Mouse (Mus musculus) heart, embryonic 12.5 days (tissue): Measurements from ENCODE around the gene Tmem26. TPM values are rescaled to one million over a fixed set of nuclear protein-coding genes. Genes with fewer than 3 reads are reported as not detected.

Source experiments
- ATAC-seq: fragments of 200-750 bp; cut with Nextera tagmentation; 2 replicates; pipeline ENCODE4 v1.8.0; 2017; ENCODE audit warnings: moderate TSS enrichment, moderate library complexity; ENCODE audit not compliant: insufficient number of reproducible peaks, low FRiP score
- H3K27ac ChIP-seq: fragments of 300-500 bp; sonication (generic); 2 replicates; pipeline ENCODE4 v1.5.1; 2016; ENCODE audit warnings: mild to moderate bottlenecking, moderate library complexity; ENCODE audit not compliant: poor library complexity, severe bottlenecking
- H3K27me3 ChIP-seq: fragments of 300-500 bp; sonication (generic); replicated peaks from 2 replicates; pipeline ENCODE4 v1.6.1; 2016; ENCODE audit warnings: mild to moderate bottlenecking, moderate library complexity
- H3K36me3 ChIP-seq: fragments of 300-500 bp; sonication (generic); 2 replicates; pipeline ENCODE4 v1.6.1; 2016; ENCODE audit warnings: mild to moderate bottlenecking, moderate library complexity
- H3K4me1 ChIP-seq: fragments of 300-500 bp; sonication (generic); replicated peaks from 2 replicates; pipeline ENCODE4 v1.6.1; 2016; ENCODE audit warnings: mild to moderate bottlenecking
- H3K4me2 ChIP-seq: fragments of 300-500 bp; sonication (generic); 2 replicates; pipeline ENCODE4 v1.6.1; 2016; ENCODE audit warnings: mild to moderate bottlenecking, moderate library complexity
- H3K4me3 ChIP-seq: fragments of 300-500 bp; sonication (generic); 2 replicates; pipeline ENCODE4 v1.5.1; 2016; ENCODE audit warnings: mild to moderate bottlenecking
- H3K9ac ChIP-seq: fragments of 300-500 bp; sonication (generic); 2 replicates; pipeline ENCODE4 v1.6.1; 2016; ENCODE audit warnings: mild to moderate bottlenecking, moderate library complexity
- H3K9me3 ChIP-seq: fragments of 300-500 bp; sonication (generic); replicated peaks from 2 replicates; pipeline ENCODE4 v1.6.1; 2016; ENCODE audit warnings: mild to moderate bottlenecking, moderate library complexity
- WGBS: fragments of 180-500 bp; shearing (Covaris S2); methylation state at CpG from one replicate; pipeline ENCODE4 v1.1.7; 2016; 5-methylcytosine and 5-hydroxymethylcytosine counted together
- polyA plus RNA-seq: library from polyadenylated mRNA; unstranded; fragments of >200 nt; fragmentation: Nextera tagmentation; extraction: Ambion mirVana; gene quantifications from 2 replicates; pipeline ENCODE4 v1.2.1, GENCODE M21; 2016

Tmem26 gene
- polyA plus RNA-seq, 1 experiment from 2014 or later: 6.3 TPM

GRCm38 (mm10) chr10:68810958-68811357 lies 87.5 kb downstream of the Tmem26 start:
- Histone ChIP-seq H3K27ac (no peak overlapping the region), H3K4me1 (no peaks in the 10 kb centered on the region), H3K9ac (no peak overlapping the region), H3K9me3 (0 out of 2 replicates have a peak, but pooled peaks cover 3% of the 10 kb centered on the region), H3K4me3 (no peak overlapping the region), H3K4me2 (no peak overlapping the region), H3K27me3 (no peaks in the 10 kb centered on the region), H3K36me3 (no peaks in the 10 kb centered on the region)
- ATAC-seq: no peak
- WGBS: 81% methylated on average over 5 of the region's 5 CpGs

- Histone ChIP-seq H3K27me3 (no peaks in the 10 kb centered on the region), H3K36me3 (no peaks in the 10 kb centered on the region), H3K9me3 (0 out of 2 replicates have a peak, but pooled peaks cover 3% of the 10 kb centered on the region), H3K4me3 (no peak overlapping the region), H3K9ac (no peak overlapping the region), H3K4me1 (no peaks in the 10 kb centered on the region), H3K27ac (no peak overlapping the region), H3K4me2 (no peak overlapping the region)
- no peak for ATAC-seq
- 87% methylated on average over 12 of the region's 12 CpGs for WGBS
Measured at GRCm38 (mm10) chr10:68812699-68813098, 89.3 kb downstream of the Tmem26 start.

- H3K27ac ChIP-seq: no peak overlapping the region
- H3K4me3 ChIP-seq: no peak overlapping the region
- no peaks in the 10 kb centered on the region for H3K36me3 ChIP-seq
- no peaks in the 10 kb centered on the region for H3K9me3 ChIP-seq
- no peak for ATAC-seq
- H3K4me1 ChIP-seq: no peaks in the 10 kb centered on the region
- H3K4me2 ChIP-seq: no peak overlapping the region
- 80% methylated on average over 4 of the region's 4 CpGs for WGBS
- no peaks in the 10 kb centered on the region for H3K27me3 ChIP-seq
- H3K9ac ChIP-seq: no peak overlapping the region
Measured at GRCm38 (mm10) chr10:68817281-68817680, 93.8 kb downstream of the Tmem26 start.

- no peaks in the 10 kb centered on the region for H3K36me3 ChIP-seq
- 80% methylated on average over 10 of the region's 10 CpGs for WGBS
- H3K4me1 ChIP-seq: no peaks in the 10 kb centered on the region
- no peak overlapping the region for H3K4me3 ChIP-seq
- ATAC-seq: no peak
- no peaks in the 10 kb centered on the region for H3K9me3 ChIP-seq
- H3K4me2 ChIP-seq: no peak overlapping the region
- H3K27me3 ChIP-seq: no peaks in the 10 kb centered on the region
- H3K9ac ChIP-seq: no peak overlapping the region
- no peak overlapping the region for H3K27ac ChIP-seq
Measured at GRCm38 (mm10) chr10:68818065-68818759, 94.8 kb downstream of the Tmem26 start.

GRCm38 (mm10) chr10:68824519-68824918 lies 101.1 kb downstream of the Tmem26 start:
- Histone ChIP-seq H3K4me2 (no peak overlapping the region), H3K4me1 (no peaks in the 10 kb centered on the region), H3K36me3 (no peaks in the 10 kb centered on the region), H3K9ac (no peak overlapping the region), H3K9me3 (no peaks in the 10 kb centered on the region), H3K27me3 (no peaks in the 10 kb centered on the region), H3K4me3 (no peak overlapping the region), H3K27ac (no peak overlapping the region)
- 80% methylated on average over 4 of the region's 4 CpGs for WGBS
- no peak for ATAC-seq

Other genes starting within 250 kb of the Tmem26 start
- gene Cabcoco1, start 181.8 kb upstream of the Tmem26 start, polyA plus RNA-seq: 22.6 and 23.1 TPM in 2 replicates